Mouse (Mus musculus): ENCODE data around the gene Kcnk3. TPM values are rescaled to one million over a fixed set of nuclear protein-coding genes. Genes with fewer than 3 reads are reported as not detected.

Kcnk3 gene
- polyA plus RNA-seq, 1 experiment = 25.0 TPM

- H3K4me1 ChIP-seq (ENCODE audit: control insufficient read depth, insufficient read depth, low read length) = 0 out of 2 replicates have a peak, but pooled peaks cover 4% of the 10 kb centered on the region
- no peak for TF ChIP-seq POLR2A (IDR thresholded peaks at IDR 0.05; ENCODE audit: low read depth, low read length)
- no peak for TF ChIP-seq CTCF (conservative IDR thresholded peaks at IDR 0.05; ENCODE audit: insufficient read depth, insufficient read length, low read depth, low read length)
- no peak overlapping the region for H3K4me3 ChIP-seq (ENCODE audit: insufficient read depth, low read depth, low read length)
- H3K36me3 ChIP-seq (ENCODE audit: control insufficient read depth, insufficient read depth, low read length) = no peaks in the 10 kb centered on the region
- no peak overlapping the region for H3K27ac ChIP-seq (ENCODE audit: insufficient read depth, low read depth, low read length)
- 32% methylated on average over 2 of the region's 2 CpGs for WGBS
- DNase-seq = no peak
- H3K27me3 ChIP-seq (replicated peaks; ENCODE audit: control insufficient read depth, insufficient read depth, low read length) = peaks cover 3% of the 10 kb centered on the region; the same call in 1 of the 2 replicates
These were observed 869 bp upstream of the Kcnk3 start for GRCm38 (mm10) chr5:30587101-30587500.

GRCm38 (mm10) chr5:30588301-30588968, 465 bp downstream of the Kcnk3 start:
- Histone ChIP-seq H3K27me3 (replicated peaks; ENCODE audit: control insufficient read depth, insufficient read depth, low read length) (peaks cover 3% of the 10 kb centered on the region; the same call in 1 of the 2 replicates), H3K4me1 (ENCODE audit: control insufficient read depth, insufficient read depth, low read length) (0 out of 2 replicates have a peak, but pooled peaks cover 4% of the 10 kb centered on the region), H3K4me3 (ENCODE audit: insufficient read depth, low read depth, low read length) (peak overlapping the region; percentile 28; the same call in 1 of the 2 replicates), H3K36me3 (ENCODE audit: control insufficient read depth, insufficient read depth, low read length) (no peaks in the 10 kb centered on the region), H3K27ac (ENCODE audit: insufficient read depth, low read depth, low read length) (no peak overlapping the region)
- under 1% methylated on average over 70 of the region's 70 CpGs for WGBS
- no peak for TF ChIP-seq CTCF (conservative IDR thresholded peaks at IDR 0.05; ENCODE audit: insufficient read depth, insufficient read length, low read depth, low read length)
- TF ChIP-seq POLR2A (IDR thresholded peaks at IDR 0.05; ENCODE audit: low read depth, low read length) = no peak
- DNase-seq = peak; percentile 7

- no peak overlapping the region for H3K27ac ChIP-seq (ENCODE audit: insufficient read depth, low read depth, low read length)
- H3K4me3 ChIP-seq (ENCODE audit: insufficient read depth, low read depth, low read length) = peak overlapping the region; percentile 8; the same call in 1 of the 2 replicates
- H3K36me3 ChIP-seq (ENCODE audit: control insufficient read depth, insufficient read depth, low read length) = no peaks in the 10 kb centered on the region
- 0 out of 2 replicates have a peak, but pooled peaks cover 4% of the 10 kb centered on the region for H3K4me1 ChIP-seq (ENCODE audit: control insufficient read depth, insufficient read depth, low read length)
- TF ChIP-seq POLR2A (IDR thresholded peaks at IDR 0.05; ENCODE audit: low read depth, low read length) (no peak), CTCF (conservative IDR thresholded peaks at IDR 0.05; ENCODE audit: insufficient read depth, insufficient read length, low read depth, low read length) (no peak)
- DNase-seq = no peak
- WGBS = 63% methylated on average over 4 of the region's 4 CpGs
- peaks cover 3% of the 10 kb centered on the region; the same call in 1 of the 2 replicates for H3K27me3 ChIP-seq (replicated peaks; ENCODE audit: control insufficient read depth, insufficient read depth, low read length)
These were observed 1.1 kb downstream of the Kcnk3 start for GRCm38 (mm10) chr5:30589069-30589468.

GRCm38 (mm10) chr5:30589546-30589945, 1.6 kb downstream of the Kcnk3 start:
- Histone ChIP-seq H3K4me1 (ENCODE audit: control insufficient read depth, insufficient read depth, low read length) (0 out of 2 replicates have a peak, but pooled peaks cover 4% of the 10 kb centered on the region), H3K4me3 (ENCODE audit: insufficient read depth, low read depth, low read length) (no peak overlapping the region), H3K27ac (ENCODE audit: insufficient read depth, low read depth, low read length) (no peak overlapping the region), H3K36me3 (ENCODE audit: control insufficient read depth, insufficient read depth, low read length) (no peaks in the 10 kb centered on the region), H3K27me3 (replicated peaks; ENCODE audit: control insufficient read depth, insufficient read depth, low read length) (peaks cover 3% of the 10 kb centered on the region; the same call in 1 of the 2 replicates)
- no peak for TF ChIP-seq CTCF (conservative IDR thresholded peaks at IDR 0.05; ENCODE audit: insufficient read depth, insufficient read length, low read depth, low read length)
- TF ChIP-seq POLR2A (IDR thresholded peaks at IDR 0.05; ENCODE audit: low read depth, low read length) = no peak
- 73% methylated on average over 3 of the region's 3 CpGs for WGBS
- DNase-seq = no peak

GRCm38 (mm10) chr5:30590231-30590630, 2.3 kb downstream of the Kcnk3 start:
- 0 out of 2 replicates have a peak, but pooled peaks cover 4% of the 10 kb centered on the region for H3K4me1 ChIP-seq (ENCODE audit: control insufficient read depth, insufficient read depth, low read length)
- no peak overlapping the region for H3K27ac ChIP-seq (ENCODE audit: insufficient read depth, low read depth, low read length)
- DNase-seq = no peak
- peaks cover 3% of the 10 kb centered on the region; the same call in 1 of the 2 replicates for H3K27me3 ChIP-seq (replicated peaks; ENCODE audit: control insufficient read depth, insufficient read depth, low read length)
- no peak overlapping the region for H3K4me3 ChIP-seq (ENCODE audit: insufficient read depth, low read depth, low read length)
- TF ChIP-seq CTCF (conservative IDR thresholded peaks at IDR 0.05; ENCODE audit: insufficient read depth, insufficient read length, low read depth, low read length) = no peak
- no peak for TF ChIP-seq POLR2A (IDR thresholded peaks at IDR 0.05; ENCODE audit: low read depth, low read length)
- no peaks in the 10 kb centered on the region for H3K36me3 ChIP-seq (ENCODE audit: control insufficient read depth, insufficient read depth, low read length)
- WGBS = 75% methylated on average over 5 of the region's 5 CpGs

GRCm38 (mm10) chr5:30591205-30591731, 3.3 kb downstream of the Kcnk3 start:
- no peak for DNase-seq
- Histone ChIP-seq H3K4me3 (ENCODE audit: insufficient read depth, low read depth, low read length) (no peak overlapping the region), H3K27me3 (replicated peaks; ENCODE audit: control insufficient read depth, insufficient read depth, low read length) (peaks cover 3% of the 10 kb centered on the region; the same call in 1 of the 2 replicates), H3K36me3 (ENCODE audit: control insufficient read depth, insufficient read depth, low read length) (no peaks in the 10 kb centered on the region), H3K4me1 (ENCODE audit: control insufficient read depth, insufficient read depth, low read length) (0 out of 2 replicates have a peak, but pooled peaks cover 4% of the 10 kb centered on the region), H3K27ac (ENCODE audit: insufficient read depth, low read depth, low read length) (no peak overlapping the region)
- 58% methylated on average over 5 of the region's 5 CpGs for WGBS
- no peak for TF ChIP-seq POLR2A (IDR thresholded peaks at IDR 0.05; ENCODE audit: low read depth, low read length)
- no peak for TF ChIP-seq CTCF (conservative IDR thresholded peaks at IDR 0.05; ENCODE audit: insufficient read depth, insufficient read length, low read depth, low read length)

GRCm38 (mm10) chr5:30591786-30592185, 3.8 kb downstream of the Kcnk3 start:
- TF ChIP-seq POLR2A (IDR thresholded peaks at IDR 0.05; ENCODE audit: low read depth, low read length) = no peak
- TF ChIP-seq CTCF (conservative IDR thresholded peaks at IDR 0.05; ENCODE audit: insufficient read depth, insufficient read length, low read depth, low read length) = no peak
- 0 out of 2 replicates have a peak, but pooled peaks cover 4% of the 10 kb centered on the region for H3K4me1 ChIP-seq (ENCODE audit: control insufficient read depth, insufficient read depth, low read length)
- no peak overlapping the region for H3K4me3 ChIP-seq (ENCODE audit: insufficient read depth, low read depth, low read length)
- no peak for DNase-seq
- no peak overlapping the region for H3K27ac ChIP-seq (ENCODE audit: insufficient read depth, low read depth, low read length)
- WGBS = 81% methylated on average over 8 of the region's 8 CpGs
- peaks cover 3% of the 10 kb centered on the region; the same call in 1 of the 2 replicates for H3K27me3 ChIP-seq (replicated peaks; ENCODE audit: control insufficient read depth, insufficient read depth, low read length)
- H3K36me3 ChIP-seq (ENCODE audit: control insufficient read depth, insufficient read depth, low read length) = no peaks in the 10 kb centered on the region
